Mouse (Mus musculus) midbrain, embryonic 15.5 days (tissue): ENCODE measurements around the gene Hist2h2be. TPM values are rescaled to one million over a fixed set of nuclear protein-coding genes. Genes with fewer than 3 reads are reported as not detected.
A peak's percentile ranks its signal among the peaks of the same experiment; 100 is the strongest.
"Not testable (repeated sequence)": the region's sequence is repeated elsewhere in the genome, so short reads cannot be mapped to it uniquely, and the experiment has no call there.

Source experiments
- ATAC-seq: fragments of 200-750 bp; cut with Nextera tagmentation; replicated peaks from 2 replicates; pipeline ENCODE4 v1.8.0; 2017; ENCODE audit warnings: moderate TSS enrichment
- H3K27ac ChIP-seq: fragments of 300-500 bp; sonication (generic); 2 replicates; pipeline ENCODE4 v1.5.1; 2015; ENCODE audit warnings: mild to moderate bottlenecking, inconsistent platforms
- H3K27me3 ChIP-seq: fragments of 300-500 bp; sonication (generic); replicated peaks from 2 replicates; pipeline ENCODE4 v1.6.1; 2015; ENCODE audit warnings: inconsistent platforms
- H3K36me3 ChIP-seq: fragments of 300-500 bp; sonication (generic); replicated peaks from 2 replicates; pipeline ENCODE4 v1.6.1; 2015; ENCODE audit warnings: inconsistent platforms
- H3K4me1 ChIP-seq: fragments of 300-500 bp; sonication (generic); 2 replicates; pipeline ENCODE4 v1.6.1; 2015; ENCODE audit warnings: inconsistent platforms
- H3K4me2 ChIP-seq: fragments of 300-500 bp; sonication (generic); 2 replicates; pipeline ENCODE4 v1.6.1; 2015; ENCODE audit warnings: inconsistent platforms, mild to moderate bottlenecking, moderate library complexity
- H3K4me3 ChIP-seq: fragments of 300-500 bp; sonication (generic); 2 replicates; pipeline ENCODE4 v1.5.1; 2015; ENCODE audit warnings: mild to moderate bottlenecking, inconsistent platforms
- H3K9ac ChIP-seq: fragments of 300-500 bp; sonication (generic); 2 replicates; pipeline ENCODE4 v1.6.1; 2015; ENCODE audit warnings: mild to moderate bottlenecking, inconsistent platforms
- H3K9me3 ChIP-seq: fragments of 300-500 bp; sonication (generic); 2 replicates; pipeline ENCODE4 v1.6.1; 2016; ENCODE audit warnings: inconsistent platforms
- WGBS: fragments of 180-500 bp; shearing (Covaris S2); methylation state at CpG from one replicate; pipeline ENCODE4 v1.1.7; 2015; ENCODE audit warnings: mixed read lengths; 5-methylcytosine and 5-hydroxymethylcytosine counted together
- polyA plus RNA-seq: library from polyadenylated mRNA; unstranded; fragments of >200 nt; fragmentation: Nextera tagmentation; extraction: Ambion mirVana; gene quantifications from 2 replicates; pipeline ENCODE4 v1.2.1, GENCODE M21; 2015

Gene Hist2h2be
- polyA plus RNA-seq, 1 experiment from 2014 or later = 5.1 TPM

GRCm38 (mm10) chr3:96234914-96235313 is 14.0 kb downstream of the Hist2h2be start:
- Histone ChIP-seq H3K9me3 (no peaks in the 10 kb centered on the region), H3K9ac (no peak overlapping the region), H3K36me3 (no peaks in the 10 kb centered on the region), H3K4me1 (peaks cover 13% of the 10 kb centered on the region), H3K4me2 (no peak overlapping the region), H3K4me3 (no peak overlapping the region), H3K27me3 (no peaks in the 10 kb centered on the region), H3K27ac (no peak overlapping the region)
- whole genome bisulfite sequencing = 88% methylated on average over 2 of the region's 2 CpGs
- ATAC-seq = no peak

DNA sequence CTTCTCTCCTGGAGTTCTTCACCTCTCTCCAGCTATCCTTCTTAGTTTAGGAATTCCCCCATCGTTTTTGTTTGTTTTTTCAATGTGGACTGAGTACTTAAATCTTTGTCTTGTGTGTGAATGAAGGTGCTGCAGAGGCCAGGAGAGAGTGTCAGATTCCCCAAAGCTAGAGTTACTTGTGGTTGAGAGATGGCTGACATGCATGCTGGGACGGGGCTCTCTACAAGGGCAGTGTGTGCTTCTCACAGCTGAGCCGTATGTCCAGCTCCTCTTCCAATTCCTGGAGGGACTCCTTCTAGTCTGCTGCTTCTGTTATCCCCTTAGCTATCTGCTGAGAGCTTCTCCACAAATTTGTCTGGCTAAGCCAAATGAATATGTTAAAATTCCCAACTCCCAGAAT is 14.9 kb downstream of the Hist2h2be start:
- no peak overlapping the region for H3K4me2 ChIP-seq
- WGBS = 76% methylated on average over 3 of the region's 3 CpGs
- ATAC-seq = no peak
- H3K9me3 ChIP-seq = no peaks in the 10 kb centered on the region
- H3K4me3 ChIP-seq = no peak overlapping the region
- no peak overlapping the region for H3K9ac ChIP-seq
- peaks cover 15% of the 10 kb centered on the region for H3K4me1 ChIP-seq
- no peaks in the 10 kb centered on the region for H3K27me3 ChIP-seq
- H3K27ac ChIP-seq = no peak overlapping the region
- H3K36me3 ChIP-seq = no peaks in the 10 kb centered on the region

GRCm38 (mm10) chr3:96236834-96237334 is 16.0 kb downstream of the Hist2h2be start:
- no peaks in the 10 kb centered on the region for H3K9me3 ChIP-seq
- no peaks in the 10 kb centered on the region for H3K27me3 ChIP-seq
- no peaks in the 10 kb centered on the region for H3K36me3 ChIP-seq
- peaks cover 18% of the 10 kb centered on the region for H3K4me1 ChIP-seq
- H3K4me2 ChIP-seq = peak overlapping the region; percentile 42
- H3K4me3 ChIP-seq = no peak overlapping the region
- no peak for ATAC-seq
- WGBS = 82% methylated on average over 4 of the region's 4 CpGs
- H3K9ac ChIP-seq = 0 out of 2 replicates have a peak overlapping the region, but pooled peaks have one; percentile 13
- no peak overlapping the region for H3K27ac ChIP-seq

GRCm38 (mm10) chr3:96237335-96237903 is 16.5 kb downstream of the Hist2h2be start:
- ATAC-seq = no peak
- Histone ChIP-seq H3K4me3 (peak overlapping the region; percentile 23), H3K27me3 (no peaks in the 10 kb centered on the region), H3K36me3 (no peaks in the 10 kb centered on the region), H3K27ac (no peak overlapping the region), H3K9me3 (no peaks in the 10 kb centered on the region), H3K4me2 (peak overlapping the region; percentile 42), H3K4me1 (peaks cover 18% of the 10 kb centered on the region), H3K9ac (peak overlapping the region; percentile 13; the same call in 1 of the 2 replicates)
- 24% methylated on average over 7 of the region's 7 CpGs for WGBS

- H3K27me3 ChIP-seq = no peaks in the 10 kb centered on the region
- WGBS = 2% methylated on average over 12 of the region's 12 CpGs
- H3K27ac ChIP-seq = no peak overlapping the region
- H3K36me3 ChIP-seq = no peaks in the 10 kb centered on the region
- ATAC-seq = no peak
- H3K4me2 ChIP-seq = peak overlapping the region; percentile 42
- H3K9ac ChIP-seq = peak overlapping the region; percentile 27; the same call in 1 of the 2 replicates
- no peaks in the 10 kb centered on the region for H3K9me3 ChIP-seq
- H3K4me1 ChIP-seq = peaks cover 18% of the 10 kb centered on the region
- H3K4me3 ChIP-seq = peak overlapping the region; percentile 23
Measured at GRCm38 (mm10) chr3:96237904-96238511, 17.1 kb downstream of the Hist2h2be start.

DNA sequence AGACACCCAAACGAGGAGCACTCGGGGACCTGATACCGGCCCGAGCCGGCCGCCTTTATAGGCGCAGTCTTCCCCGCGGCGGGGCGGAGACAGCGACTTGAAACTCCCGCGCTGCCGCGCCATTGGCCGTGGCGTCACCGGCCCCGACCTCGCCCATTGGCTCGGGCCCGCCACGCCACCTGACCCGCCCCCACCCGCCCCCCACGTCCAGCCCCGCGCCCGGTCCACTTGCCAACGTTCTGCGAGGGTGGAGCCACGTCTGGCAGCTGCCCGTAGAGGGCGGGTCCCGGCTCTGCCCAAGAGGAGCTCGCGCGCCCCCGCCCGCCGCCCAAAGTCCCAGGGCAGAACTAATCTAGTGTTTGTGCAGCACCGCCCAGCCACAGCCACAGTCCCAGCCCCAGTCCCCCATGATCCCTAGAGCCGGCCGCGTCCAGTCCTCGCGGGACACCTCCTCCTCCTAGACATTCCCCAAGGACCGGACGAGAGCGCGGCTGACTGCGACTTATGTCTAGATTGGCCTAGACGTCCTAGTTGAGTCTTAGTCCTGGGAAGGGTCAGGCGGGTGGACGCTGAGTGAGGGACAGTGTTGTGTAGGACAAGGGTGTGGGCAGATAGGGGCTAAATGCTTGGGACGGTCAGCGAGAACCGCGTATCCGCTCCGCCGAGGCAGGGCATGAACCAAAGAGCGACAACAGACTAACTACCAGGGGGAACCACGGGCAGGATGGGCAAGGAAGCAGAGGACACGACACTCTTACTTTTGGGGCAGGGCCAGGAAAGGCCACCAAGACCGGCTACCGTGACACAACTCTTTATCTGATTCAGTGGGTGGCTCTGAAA is 18.3 kb downstream of the Hist2h2be start, which contains the start of gene Hist2h3c2:
Gene Hist2h3c2, minus strand, starts transcription at position 174 of the 840 bp plus-strand sequence.
- peak within 1 kb of the TSS; percentile 67; the same call in 1 of the 2 replicates for H3K27ac ChIP-seq
- not testable (repeated sequence) for H3K36me3 ChIP-seq, H3K9me3 ChIP-seq, H3K27me3 ChIP-seq
- H3K4me2 ChIP-seq = peak within 1 kb of the TSS; percentile 45
- ATAC-seq = peak; percentile 89
- H3K9ac ChIP-seq = peak within 1 kb of the TSS; percentile 27; the same call in 1 of the 2 replicates
- H3K4me1 ChIP-seq = peaks cover 21% of the 10 kb centered on the region
- WGBS = under 1% methylated on average over 23 of the region's 68 CpGs
- peak within 1 kb of the TSS; percentile 37 for H3K4me3 ChIP-seq

DNA sequence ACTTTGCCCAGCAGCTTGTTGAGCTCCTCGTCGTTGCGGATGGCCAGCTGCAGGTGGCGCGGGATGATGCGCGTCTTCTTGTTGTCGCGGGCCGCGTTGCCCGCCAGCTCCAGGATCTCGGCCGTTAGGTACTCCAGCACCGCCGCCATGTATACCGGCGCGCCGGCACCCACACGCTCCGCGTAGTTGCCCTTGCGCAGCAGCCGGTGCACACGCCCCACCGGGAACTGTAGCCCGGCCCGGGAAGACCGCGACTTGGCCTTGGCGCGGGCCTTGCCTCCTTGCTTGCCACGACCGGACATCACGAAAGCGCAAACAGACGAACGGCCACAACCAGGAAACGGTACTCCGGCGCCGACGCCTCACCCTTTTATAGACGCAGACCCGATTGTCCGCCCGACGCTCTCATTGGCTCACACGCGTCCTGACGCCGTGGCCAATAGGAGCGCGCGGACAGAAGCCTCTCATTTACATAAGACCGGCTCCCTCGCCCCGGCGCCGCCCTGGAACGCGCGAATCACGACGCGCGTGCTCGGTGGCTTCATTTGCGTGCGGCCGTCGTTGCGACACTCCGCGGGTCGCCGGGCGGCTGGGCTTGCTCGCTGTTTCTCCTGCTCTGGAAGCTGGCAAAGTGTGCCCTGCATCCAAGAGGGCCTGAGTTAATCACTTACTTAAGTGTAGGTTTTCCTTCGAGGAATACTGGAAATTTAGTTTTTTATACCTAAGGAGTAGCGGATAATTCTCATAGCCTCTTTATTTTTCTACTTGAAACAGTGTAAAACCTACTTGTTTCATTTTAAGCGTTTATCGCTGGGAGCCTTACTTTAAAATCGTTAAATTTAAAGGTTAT is 19.3 kb downstream of the Hist2h2be start, which contains the start of gene Hist2h2aa2:
Gene Hist2h2aa2, minus strand, starts transcription at position 328 of the 850 bp plus-strand sequence.
- ATAC-seq = peak; percentile 89
- Histone ChIP-seq H3K9ac (peak within 1 kb of the TSS; percentile 27), H3K27ac (peak within 1 kb of the TSS; percentile 87), H3K4me1 (peaks cover 28% of the 10 kb centered on the region), H3K4me2 (peak within 1 kb of the TSS; percentile 51), H3K4me3 (peak within 1 kb of the TSS; percentile 37)
- not testable (repeated sequence) for H3K9me3 ChIP-seq, H3K36me3 ChIP-seq, H3K27me3 ChIP-seq
- 4% methylated on average over 24 of the region's 85 CpGs for WGBS

DNA sequence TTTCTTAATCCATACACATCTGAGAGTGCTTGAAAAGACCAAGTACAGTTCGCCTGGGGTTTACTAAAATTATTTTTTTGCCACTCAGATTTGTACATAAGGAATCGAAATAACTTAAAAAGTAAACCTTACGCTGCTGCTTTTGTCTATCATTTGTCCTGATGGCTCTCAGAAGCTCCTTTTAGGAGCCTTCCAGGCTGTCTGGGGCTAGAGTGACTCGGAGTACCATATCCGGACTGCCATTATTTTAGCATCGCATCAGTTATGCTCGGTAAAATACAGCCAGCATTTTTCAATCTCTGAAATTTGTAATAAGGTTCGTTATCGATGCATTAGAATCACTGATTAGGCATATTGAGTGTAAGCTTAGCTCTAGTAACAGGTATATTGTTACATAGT is 19.9 kb downstream of the Hist2h2be start:
- no peak for ATAC-seq
- peak overlapping the region; percentile 87 for H3K27ac ChIP-seq
- H3K27me3 ChIP-seq = no peaks in the 10 kb centered on the region
- H3K4me1 ChIP-seq = peaks cover 28% of the 10 kb centered on the region
- peak overlapping the region; percentile 51 for H3K4me2 ChIP-seq
- 74% methylated on average over 9 of the region's 9 CpGs for WGBS
- H3K36me3 ChIP-seq = no peaks in the 10 kb centered on the region
- H3K4me3 ChIP-seq = peak overlapping the region; percentile 32
- H3K9ac ChIP-seq = peak overlapping the region; percentile 27; the same call in 1 of the 2 replicates
- no peaks in the 10 kb centered on the region for H3K9me3 ChIP-seq

GRCm38 (mm10) chr3:96243921-96244572 is 23.1 kb downstream of the Hist2h2be start:
- Histone ChIP-seq H3K4me1 (peaks cover 20% of the 10 kb centered on the region), H3K27ac (peak overlapping the region; percentile 98), H3K4me3 (no peak overlapping the region), H3K9me3 (no peaks in the 10 kb centered on the region), H3K27me3 (no peaks in the 10 kb centered on the region), H3K4me2 (peak overlapping the region; percentile 67), H3K36me3 (no peaks in the 10 kb centered on the region), H3K9ac (no peak overlapping the region; the same call in 1 of the 2 replicates)
- ATAC-seq = no peak
- 83% methylated on average over 7 of the region's 7 CpGs for WGBS

GRCm38 (mm10) chr3:96245003-96245886 is 24.3 kb downstream of the Hist2h2be start, which contains the start of gene Hist2h2aa1:
Hist2h2aa1 (plus strand) TSS chr3:96245497.
- not testable (repeated sequence) for H3K36me3 ChIP-seq, H3K27me3 ChIP-seq, H3K9me3 ChIP-seq
- peak; percentile 93 for ATAC-seq
- H3K9ac ChIP-seq = peak within 1 kb of the TSS; percentile 75
- under 1% methylated on average over 37 of the region's 88 CpGs for WGBS
- H3K4me1 ChIP-seq = peaks cover 20% of the 10 kb centered on the region
- H3K4me3 ChIP-seq = peak within 1 kb of the TSS; percentile 53
- peak within 1 kb of the TSS; percentile 98 for H3K27ac ChIP-seq
- H3K4me2 ChIP-seq = peak within 1 kb of the TSS; percentile 67
